Mouse (Mus musculus): ENCODE measurements at regions not wholly inside any gene's neighbourhood (a gene's known extent, or its start where the extent isn't known, plus 50 kb on each side); places are given as distances from the start of the nearest gene placed in this dataset.

DNA sequence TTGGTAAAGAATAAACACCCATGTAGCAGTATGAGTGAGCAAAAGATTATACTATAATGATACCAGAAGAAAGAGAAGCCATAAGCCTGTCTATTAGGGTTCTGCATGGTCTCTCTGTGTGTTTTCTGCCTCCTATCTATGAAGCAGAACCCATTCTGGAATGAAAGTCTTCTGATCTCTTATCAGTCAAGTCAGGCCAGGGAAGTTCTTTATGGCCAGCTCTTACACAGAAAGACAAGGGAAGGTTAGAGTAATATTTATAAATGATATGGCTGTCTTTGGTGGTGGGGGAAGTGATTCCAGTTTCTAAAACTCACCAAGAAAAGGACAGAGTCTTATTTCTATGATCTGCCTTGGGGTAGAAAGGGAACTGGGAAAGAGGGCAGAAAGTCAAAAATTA lies 182.0 kb upstream of the Speer2 start:
- TF ChIP-seq CTCF (conservative IDR thresholded peaks at IDR 0.05 in 1 of 2, IDR thresholded peaks at IDR 0.05 in 1 of 2; ENCODE audit: low read depth in 2 of 2, low read length in 2 of 2), result no peak
- no peak for TF ChIP-seq UBTF (IDR thresholded peaks at IDR 0.05; ENCODE audit: low read depth, low read length)
- TF ChIP-seq MAX (IDR thresholded peaks at IDR 0.05; ENCODE audit: low read length), result no peak
- TF ChIP-seq EP300 (IDR thresholded peaks at IDR 0.05; ENCODE audit: low read length), result no peak
- no peak for TF ChIP-seq POLR2A (IDR thresholded peaks at IDR 0.05; ENCODE audit: low read depth, low read length)
- TF ChIP-seq MYC (IDR thresholded peaks at IDR 0.05; ENCODE audit: low read depth, low read length), result no peak
- TF ChIP-seq RCOR1 (conservative IDR thresholded peaks at IDR 0.05; ENCODE audit: low read depth, low read length), result no peak

All from CH12.LX (cell line).